Comparison of ENCODE assay signal across 9 mouse cellular contexts in genomic region chr5:125163441-125164050, GRCm38 (mm10). TPM values are rescaled to one million over a fixed set of nuclear protein-coding genes. Genes with fewer than 3 reads are reported as not detected.
DNase-seq lines count a peak whose midpoint lies in the region; ATAC-seq and TF ChIP-seq lines count a peak whose summit lies in the region.
"Had no signal": no experiment of that assay in that cellular context is flagged by ENCODE, and none has a peak within 500 bp of the region (broad histone marks: within the 10 kb centered on the region; RNA-seq: fewer than 3 reads in every experiment).

No protein-coding gene starts in this region.

- no peaks in the 10 kb centered on the region for H3K9me3 ChIP-seq in heart, embryonic 13.5 days
- no peaks in the 10 kb centered on the region for H3K9me3 ChIP-seq in hindbrain, embryonic 15.5 days
- H3K9me3 ChIP-seq in midbrain, embryonic 15.5 days: no peaks in the 10 kb centered on the region

- peak overlapping the region; percentile 53 for H3K27ac ChIP-seq in heart, embryonic 13.5 days (replicated peaks)
- peak overlapping the region; percentile 73 for H3K27ac ChIP-seq in hindbrain, embryonic 15.5 days (replicated peaks)
- H3K27ac ChIP-seq in midbrain, embryonic 15.5 days: peak overlapping the region; percentile 65

- DNase-seq in heart, postnatal 4 days: no peak
- peak; percentile 59 for DNase-seq in brain, embryonic 14.5 days (ENCODE audit: low read depth)
- DNase-seq in yolk sac, embryonic 10.5 days (ENCODE audit: low spot score): no peak
- DNase-seq in left cerebral cortex, postnatal 4 days: no peak
- no peak for DNase-seq in spleen, postnatal 4 days (ENCODE audit: low spot score in 2 of 2)
- DNase-seq: thymus, adult 2 months had no signal

- no peak overlapping the region for H3K4me2 ChIP-seq in heart, embryonic 13.5 days
- no peak overlapping the region for H3K4me2 ChIP-seq in hindbrain, embryonic 15.5 days
- H3K4me2 ChIP-seq in midbrain, embryonic 15.5 days: no peak overlapping the region

- intact Hi-C loops in left cerebral cortex, postnatal 4 days (cut with DNase I): no loop called here

- no peak overlapping the region for H3K4me3 ChIP-seq in heart, embryonic 13.5 days
- no peak overlapping the region for H3K4me3 ChIP-seq in hindbrain, embryonic 15.5 days
- no peak overlapping the region for H3K4me3 ChIP-seq in midbrain, embryonic 15.5 days

- no peak for ATAC-seq in heart, embryonic 13.5 days (ENCODE audit: extremely low read depth, insufficient number of reproducible peaks, low FRiP score, low TSS enrichment)
- no peak for ATAC-seq in hindbrain, embryonic 15.5 days (ENCODE audit: low FRiP score, low read depth)
- no peak for ATAC-seq in midbrain, embryonic 15.5 days (replicated peaks)

- peaks cover 94% of the 10 kb centered on the region for H3K4me1 ChIP-seq in heart, embryonic 13.5 days
- peaks cover 85% of the 10 kb centered on the region for H3K4me1 ChIP-seq in hindbrain, embryonic 15.5 days (replicated peaks)
- H3K4me1 ChIP-seq in midbrain, embryonic 15.5 days: peaks cover 68% of the 10 kb centered on the region

- no peaks in the 10 kb centered on the region for H3K27me3 ChIP-seq in heart, embryonic 13.5 days (replicated peaks)
- H3K27me3 ChIP-seq in hindbrain, embryonic 15.5 days: no peaks in the 10 kb centered on the region
- no peaks in the 10 kb centered on the region for H3K27me3 ChIP-seq in midbrain, embryonic 15.5 days (replicated peaks)

- H3K36me3 ChIP-seq in heart, embryonic 13.5 days: peaks cover 4% of the 10 kb centered on the region; the same call in 1 of the 2 replicates
- no peaks in the 10 kb centered on the region for H3K36me3 ChIP-seq in hindbrain, embryonic 15.5 days
- no peaks in the 10 kb centered on the region for H3K36me3 ChIP-seq in midbrain, embryonic 15.5 days (replicated peaks)

- peak overlapping the region; percentile 70 for H3K9ac ChIP-seq in heart, embryonic 13.5 days
- 0 out of 2 replicates have a peak overlapping the region, but pooled peaks have one; percentile 2 for H3K9ac ChIP-seq in hindbrain, embryonic 15.5 days
- no peak overlapping the region; the same call in 1 of the 2 replicates for H3K9ac ChIP-seq in midbrain, embryonic 15.5 days

- TF ChIP-seq CTCF in brain, embryonic 14.5 days (IDR thresholded peaks at IDR 0.05; ENCODE audit: borderline replicate concordance, extremely low read depth, insufficient read depth, insufficient read length): no peak

- 25% methylated on average over 8 of the region's 8 CpGs for WGBS in heart, embryonic 13.5 days
- 22% methylated on average over 8 of the region's 8 CpGs for WGBS in hindbrain, embryonic 15.5 days
- WGBS in midbrain, embryonic 15.5 days: 18% methylated on average over 8 of the region's 8 CpGs

- TF ChIP-seq POLR2A in brain, embryonic 14.5 days (IDR thresholded peaks at IDR 0.05; ENCODE audit: borderline replicate concordance, extremely low read depth, insufficient read depth, insufficient read length, poor library complexity, severe bottlenecking): no peak

RNA-seq across cellular contexts. Expression of gene Ncor2, which starts 15.5 kb away (rescaled TPM):
- 16.5 and 17.0 TPM in 2 replicates for polyA plus RNA-seq in heart, embryonic 13.5 days (2015; fragmentation: Nextera tagmentation; extraction: Ambion mirVana)
- total RNA-seq in heart, postnatal 4 days (2021): 100 to 1,000 TPM; 104 to 112 TPM
- polyA plus RNA-seq in brain, embryonic 14.5 days (2012; rRNA removed): 31.6 and 71.5 TPM in 2 replicates
- 26.3 and 28.7 TPM in 2 replicates for polyA plus RNA-seq in hindbrain, embryonic 15.5 days (2015; fragmentation: Nextera tagmentation; extraction: Ambion mirVana)
- polyA plus RNA-seq in midbrain, embryonic 15.5 days (2015; fragmentation: Nextera tagmentation; extraction: Ambion mirVana): 25.6 and 27.6 TPM in 2 replicates
- 100 to 1,000 TPM; 110 to 115 TPM for total RNA-seq in left cerebral cortex, postnatal 4 days (2021)
